Mouse (Mus musculus): ENCODE data around the gene Cldn7. TPM values are rescaled to one million over a fixed set of nuclear protein-coding genes. Genes with fewer than 3 reads are reported as not detected.
"Not testable (repeated sequence)": the region's sequence is repeated elsewhere in the genome, so short reads cannot be mapped to it uniquely, and the experiment has no call there.

The Cldn7 gene
- polyA plus RNA-seq, 1 experiment from 2014 or later = not detected

DNA sequence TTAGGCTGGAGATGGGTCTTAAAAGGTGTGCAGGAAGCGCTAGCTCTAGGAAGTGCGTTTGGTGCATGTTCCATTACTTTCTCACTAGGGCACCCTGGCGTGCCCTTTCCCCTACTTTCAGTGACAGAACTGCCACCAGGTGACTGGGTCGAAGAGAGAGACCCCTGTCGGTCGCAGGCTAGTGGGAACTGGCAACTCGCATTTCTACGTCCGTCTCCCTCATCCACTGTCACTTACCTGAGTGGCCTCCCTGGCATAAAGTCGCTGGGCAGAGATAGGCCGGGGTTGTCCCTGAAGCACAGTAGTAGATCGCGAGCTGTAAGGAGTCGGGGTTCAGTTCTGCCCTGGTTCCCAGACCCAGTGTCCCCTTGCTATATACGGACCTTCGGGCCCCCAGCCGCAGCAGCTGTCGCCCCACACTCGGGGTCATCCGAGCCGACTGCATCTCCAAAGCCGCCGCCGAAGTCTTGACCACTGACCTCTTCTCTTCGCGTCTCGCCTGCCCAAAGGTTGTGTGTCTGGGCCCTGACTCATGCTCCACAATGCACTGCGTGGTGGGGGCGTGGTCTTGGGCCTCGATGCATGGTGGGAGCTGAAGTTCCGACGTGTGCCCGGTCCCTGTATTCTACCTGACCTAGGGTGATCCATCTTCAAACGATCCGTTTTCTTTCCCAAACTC, 50.4 kb downstream of the Cldn7 start, which contains the start of gene Acadvl:
Acadvl (minus strand) TSS at position 532 of the 679 bp plus-strand sequence.
- Histone ChIP-seq H3K79me2 (ENCODE audit: inconsistent target) (peaks cover 10% of the 10 kb centered on the region; the same call in 1 of the 2 replicates), H3K27ac (peak within 1 kb of the TSS; percentile 22; the same call in 1 of the 2 replicates), H3K36me3 (ENCODE audit: inconsistent target) (peaks cover 34% of the 10 kb centered on the region), H3K4me3 (ENCODE audit: inconsistent target) (peak within 1 kb of the TSS; percentile 56)
- under 1% methylated on average over 35 of the region's 35 CpGs for WGBS (ENCODE audit: missing documents)

DNA sequence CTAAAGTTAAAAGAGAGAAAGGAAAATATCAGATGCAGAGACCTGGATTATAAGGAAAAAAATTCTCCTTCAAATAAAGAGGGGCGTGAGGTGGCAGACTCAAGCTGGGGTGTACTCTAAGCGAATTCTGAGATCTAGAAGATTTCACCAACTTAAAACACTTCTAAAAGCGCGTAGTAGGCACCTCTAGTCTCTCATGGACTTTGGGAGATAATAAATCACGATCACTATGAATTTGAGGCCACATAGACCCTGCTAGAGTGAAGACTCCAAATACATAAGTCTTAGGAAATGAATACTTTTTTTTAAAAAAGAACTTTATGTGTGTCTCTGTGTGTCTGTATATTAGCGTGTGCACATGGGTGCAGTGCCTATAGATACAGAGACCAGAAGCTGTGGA, 51.1 kb downstream of the Cldn7 start:
- Histone ChIP-seq H3K36me3 (ENCODE audit: inconsistent target) (peaks cover 28% of the 10 kb centered on the region), H3K27ac (no peak overlapping the region), H3K79me2 (ENCODE audit: inconsistent target) (peaks cover 10% of the 10 kb centered on the region; the same call in 1 of the 2 replicates), H3K4me3 (ENCODE audit: inconsistent target) (peak overlapping the region; percentile 56; the same call in 1 of the 2 replicates)
- WGBS (ENCODE audit: missing documents) = 71% methylated on average over 6 of the region's 6 CpGs

DNA sequence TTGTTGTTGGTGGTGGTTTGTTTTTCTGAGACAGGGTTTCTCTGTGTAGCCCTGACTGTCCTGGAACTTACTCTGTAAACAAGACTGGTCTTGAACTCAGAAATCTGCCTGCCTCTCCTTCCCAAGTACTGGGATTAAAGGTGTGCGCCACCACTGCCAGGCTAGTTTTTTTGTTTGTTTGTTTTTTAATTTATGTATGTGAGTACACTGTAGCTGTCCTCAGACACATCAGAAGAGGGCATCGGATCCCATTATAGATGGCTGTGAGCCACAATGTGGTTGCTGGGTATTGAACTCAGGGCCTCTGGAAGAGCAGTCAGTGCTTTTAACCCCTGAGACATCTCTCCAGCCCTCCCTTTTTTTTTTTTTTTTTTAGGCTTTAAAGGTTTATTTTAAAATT, 51.6 kb downstream of the Cldn7 start:
- Histone ChIP-seq H3K36me3 (ENCODE audit: inconsistent target) (peaks cover 23% of the 10 kb centered on the region), H3K79me2 (ENCODE audit: inconsistent target) (peaks cover 10% of the 10 kb centered on the region; the same call in 1 of the 2 replicates)
- not testable (repeated sequence) for H3K4me3 ChIP-seq (ENCODE audit: inconsistent target); H3K27ac ChIP-seq
- 89% methylated on average over 2 of the region's 2 CpGs for WGBS (ENCODE audit: missing documents)

DNA sequence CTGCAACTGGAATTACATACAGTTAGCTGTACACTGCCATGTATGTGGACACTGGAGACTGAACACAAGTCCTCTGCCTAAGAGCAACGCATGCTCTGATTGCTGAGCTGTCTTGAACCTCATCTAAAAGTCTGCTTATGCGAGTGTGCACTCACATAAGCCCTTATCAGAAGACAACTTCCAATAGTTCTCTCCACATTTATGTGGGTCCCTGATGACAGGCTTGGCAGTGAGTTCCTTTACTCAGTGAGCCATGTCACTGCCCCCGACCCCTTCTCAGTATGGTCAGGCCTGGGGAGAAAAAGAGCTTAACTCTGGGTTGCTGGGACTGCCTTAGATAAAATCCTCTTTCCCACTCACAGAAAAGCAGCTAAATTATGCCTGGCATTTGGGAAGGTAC, 52.1 kb downstream of the Cldn7 start, which contains the start of gene Dlg4:
Dlg4 (plus strand) TSS at position 274 of the 400 bp plus-strand sequence.
- Histone ChIP-seq H3K27ac (no peak within 1 kb of the TSS; the same call in 1 of the 2 replicates), H3K4me3 (ENCODE audit: inconsistent target) (no peak within 1 kb of the TSS), H3K36me3 (ENCODE audit: inconsistent target) (peaks cover 18% of the 10 kb centered on the region), H3K79me2 (ENCODE audit: inconsistent target) (peaks cover 10% of the 10 kb centered on the region; the same call in 1 of the 2 replicates)
- 97% methylated on average over 3 of the region's 3 CpGs for WGBS (ENCODE audit: missing documents)

DNA sequence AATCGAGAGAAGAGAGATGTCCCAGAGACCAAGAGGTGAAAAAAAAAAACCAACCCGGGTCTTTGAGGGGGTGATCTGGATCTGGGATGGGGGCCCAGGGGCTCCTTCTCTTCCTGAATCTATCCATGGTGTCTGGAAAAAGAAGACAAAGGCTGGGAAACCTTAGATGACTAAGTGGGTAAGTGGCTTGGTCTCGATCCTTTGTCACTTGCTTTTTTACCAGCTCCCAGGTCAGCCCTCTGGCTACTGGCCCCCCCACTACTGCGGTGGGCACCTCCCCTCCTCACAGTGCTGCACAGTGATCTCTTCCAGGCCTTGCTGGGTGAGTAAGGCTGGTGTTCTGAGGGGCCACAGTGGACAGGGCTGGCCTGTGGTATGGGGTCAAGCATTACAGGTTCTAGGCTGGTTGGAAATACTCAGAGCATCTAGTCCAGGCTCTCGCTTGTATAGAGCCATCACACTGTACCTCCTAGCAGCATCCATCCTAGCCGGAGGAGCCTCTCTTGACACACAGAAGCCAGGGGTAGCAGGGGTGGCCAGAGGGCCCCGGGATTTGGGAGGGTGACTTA, 52.7 kb downstream of the Cldn7 start:
- Histone ChIP-seq H3K36me3 (ENCODE audit: inconsistent target) (peaks cover 12% of the 10 kb centered on the region), H3K79me2 (ENCODE audit: inconsistent target) (peaks cover 10% of the 10 kb centered on the region; the same call in 1 of the 2 replicates), H3K27ac (no peak overlapping the region), H3K4me3 (ENCODE audit: inconsistent target) (no peak overlapping the region)
- WGBS (ENCODE audit: missing documents) = 74% methylated on average over 6 of the region's 7 CpGs

Other genes with a start within 250 kb of the Cldn7 start
- 63.4 to 133 TPM (median 79.6 TPM) in 3 replicates for gene Polr2a, start 206.1 kb upstream of the Cldn7 start, polyA plus RNA-seq (2018)
- not detected in 3 replicates for gene Slc35g3, start 202.8 kb upstream of the Cldn7 start, polyA plus RNA-seq (2018)
- 11.6 to 17.8 TPM (median 12.0 TPM) in 3 replicates for gene Zbtb4, start 198.9 kb upstream of the Cldn7 start, polyA plus RNA-seq (2018)
- not detected in 3 replicates for gene Chrnb1, start 168.8 kb upstream of the Cldn7 start, polyA plus RNA-seq (2018)
- gene Fgf11, start 162.9 kb upstream of the Cldn7 start, polyA plus RNA-seq (2018) = 0.69 to 2.7 TPM (median 2.3 TPM) in 3 replicates
- not detected in 3 replicates for gene Tmem102, start 159.2 kb upstream of the Cldn7 start, polyA plus RNA-seq (2018)
- not detected in 3 replicates for gene Gm39566, start 149.5 kb upstream of the Cldn7 start, polyA plus RNA-seq (2018)
- gene Spem2, start 146.3 kb upstream of the Cldn7 start, polyA plus RNA-seq (2018) = not detected in 3 replicates
- not detected in 3 replicates for gene Spem1, start 142.6 kb upstream of the Cldn7 start, polyA plus RNA-seq (2018)
- 0.80 to 2.1 TPM (median 1.0 TPM) in 3 replicates for gene Nlgn2, start 127.0 kb upstream of the Cldn7 start, polyA plus RNA-seq (2018)
- gene Tmem256, start 126.3 kb upstream of the Cldn7 start, polyA plus RNA-seq (2018) = 71.2 to 302 TPM (median 269 TPM) in 3 replicates
- 23.8 to 38.1 TPM (median 36.6 TPM) in 3 replicates for gene Plscr3, start 118.4 kb upstream of the Cldn7 start, polyA plus RNA-seq (2018)
- not detected in 3 replicates for gene Tnk1, start 106.0 kb upstream of the Cldn7 start, polyA plus RNA-seq (2018)
- not detected in 3 replicates for gene Tmem95, start 86.8 kb upstream of the Cldn7 start, polyA plus RNA-seq (2018)
- gene Kctd11, start 83.4 kb upstream of the Cldn7 start, polyA plus RNA-seq (2018) = 4.3 to 5.6 TPM (median 5.5 TPM) in 3 replicates
- gene Acap1, start 69.2 kb upstream of the Cldn7 start, polyA plus RNA-seq (2018) = 0.54 to 0.68 TPM (median 0.62 TPM) in 3 replicates
- not detected in 3 replicates for gene 2810408A11Rik, start 63.8 kb upstream of the Cldn7 start, polyA plus RNA-seq (2018)
- 14.9 to 19.2 TPM (median 15.6 TPM) in 3 replicates for gene Neurl4, start 63.7 kb upstream of the Cldn7 start, polyA plus RNA-seq (2018)
- gene Gps2, start 50.9 kb upstream of the Cldn7 start, polyA plus RNA-seq (2018) = 48.3 to 74.1 TPM (median 49.3 TPM) in 3 replicates
- 339 to 874 TPM (median 348 TPM) in 3 replicates for gene Eif5a, start 42.8 kb upstream of the Cldn7 start, polyA plus RNA-seq (2018)
- not detected in 3 replicates for gene Ybx2, start 29.0 kb upstream of the Cldn7 start, polyA plus RNA-seq (2018)
- gene Slc2a4, start 16.6 kb upstream of the Cldn7 start, polyA plus RNA-seq (2018) = 0.13 to 0.50 TPM in 2 of 3 replicates, not detected in the other
- gene Ctdnep1, start 16.4 kb downstream of the Cldn7 start, polyA plus RNA-seq (2018) = 102 to 235 TPM (median 115 TPM) in 3 replicates
- gene Elp5, start 17.7 kb downstream of the Cldn7 start, polyA plus RNA-seq (2018) = 29.9 to 51.5 TPM (median 43.1 TPM) in 3 replicates
- gene Gabarap, start 26.4 kb downstream of the Cldn7 start, polyA plus RNA-seq (2018) = 791 to 1,264 TPM (median 1,032 TPM) in 3 replicates
- gene Phf23, start 31.0 kb downstream of the Cldn7 start, polyA plus RNA-seq (2018) = 62.4 to 122 TPM (median 77.3 TPM) in 3 replicates
- 10.8 to 21.7 TPM (median 11.8 TPM) in 3 replicates for gene Dvl2, start 35.8 kb downstream of the Cldn7 start, polyA plus RNA-seq (2018)
- gene Acadvl, start 50.6 kb downstream of the Cldn7 start, polyA plus RNA-seq (2018) = 31.8 to 39.7 TPM (median 37.2 TPM) in 3 replicates
- gene Dlg4, start 52.2 kb downstream of the Cldn7 start, polyA plus RNA-seq (2018) = 4.4 to 6.6 TPM (median 4.6 TPM) in 3 replicates
- not detected in 3 replicates for gene Asgr1, start 89.3 kb downstream of the Cldn7 start, polyA plus RNA-seq (2018)
- 1.5 to 3.4 TPM in 2 of 3 replicates, not detected in the other for gene Asgr2, start 127.9 kb downstream of the Cldn7 start, polyA plus RNA-seq (2018)
- 1.6 to 5.1 TPM (median 3.1 TPM) in 3 replicates for gene Mgl2, start 165.6 kb downstream of the Cldn7 start, polyA plus RNA-seq (2018)
- gene Clec10a, start 191.4 kb downstream of the Cldn7 start, polyA plus RNA-seq (2018) = 10.4 to 103 TPM (median 37.8 TPM) in 3 replicates
- gene Slc16a11, start 248.0 kb downstream of the Cldn7 start, polyA plus RNA-seq (2018) = not detected in 3 replicates